Mouse (Mus musculus): ENCODE measurements around the gene Gmfb.
"Not testable (repeated sequence)": the region's sequence is repeated elsewhere in the genome, so short reads cannot be mapped to it uniquely, and the experiment has no call there.

DNA sequence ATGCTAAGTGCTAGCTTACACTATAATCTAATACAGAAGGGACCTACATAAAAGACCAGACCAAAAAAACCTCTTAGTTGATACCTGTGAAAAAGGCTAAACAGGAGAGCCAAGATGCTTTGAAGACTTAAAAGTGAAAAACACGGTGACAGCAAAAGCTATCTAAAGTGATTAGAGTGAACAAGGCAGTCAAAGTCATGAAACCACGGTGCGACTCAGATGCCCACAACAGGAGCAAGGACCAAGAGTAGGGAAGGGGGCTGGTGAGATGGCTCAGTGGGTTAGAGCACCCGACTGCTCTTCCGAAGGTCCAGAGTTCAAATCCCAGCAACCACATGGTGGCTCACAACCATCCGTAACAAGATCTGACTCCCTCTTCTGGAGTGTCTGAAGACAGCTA is 2.1 kb downstream of the Gmfb start:
- not testable (repeated sequence) for TF ChIP-seq POLR2A (IDR thresholded peaks at IDR 0.05; ENCODE audit: insufficient read depth, low read depth, low read length); CTCF (IDR thresholded peaks at IDR 0.05); EP300 (IDR thresholded peaks at IDR 0.05; ENCODE audit: insufficient read depth, low read depth, low read length)
